Mouse (Mus musculus) thymus, adult 18-20 months (tissue): ENCODE results near the gene Ube3c.
"Not testable (repeated sequence)": the region's sequence is repeated elsewhere in the genome, so short reads cannot be mapped to it uniquely, and the experiment has no call there.

ENCODE experiments used
- DNase-seq, 2 experiments: peaks; one replicate each; pipeline ENCODE4 v3.0.0; 2022; ENCODE audit warnings: mixed read lengths in 2 of 2

Gene Ube3c

DNA sequence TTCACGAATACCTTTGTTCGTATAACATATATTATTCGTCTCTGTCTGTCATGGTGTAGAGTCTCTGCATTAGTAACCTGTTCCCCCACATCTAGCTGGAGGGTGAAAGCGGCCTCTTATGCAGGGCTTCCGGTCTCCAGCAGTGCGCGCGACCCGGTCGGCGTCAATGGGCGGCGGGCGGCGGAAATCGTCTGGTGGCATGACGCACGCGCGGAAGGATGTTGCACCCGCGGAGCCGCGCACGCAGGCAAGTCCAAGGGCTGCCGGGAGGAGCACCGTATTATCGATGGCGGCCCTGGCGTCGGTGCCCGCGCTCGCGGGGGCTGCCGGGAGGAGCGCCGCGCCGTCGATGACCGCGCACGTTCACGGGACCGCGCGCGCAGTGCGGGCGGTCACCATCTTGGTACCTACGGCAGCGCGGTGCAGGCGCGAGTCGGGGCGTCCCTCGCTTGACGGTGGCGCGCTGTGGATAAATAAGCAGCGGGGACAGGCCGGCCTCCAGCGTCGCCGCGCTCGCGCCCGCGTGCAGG is at the start of gene Ube3c:
Gene Ube3c, plus strand, starts transcription at position 395 of the 530 bp plus-strand sequence.
- DNase-seq: peak; percentile 97 to 98

DNA sequence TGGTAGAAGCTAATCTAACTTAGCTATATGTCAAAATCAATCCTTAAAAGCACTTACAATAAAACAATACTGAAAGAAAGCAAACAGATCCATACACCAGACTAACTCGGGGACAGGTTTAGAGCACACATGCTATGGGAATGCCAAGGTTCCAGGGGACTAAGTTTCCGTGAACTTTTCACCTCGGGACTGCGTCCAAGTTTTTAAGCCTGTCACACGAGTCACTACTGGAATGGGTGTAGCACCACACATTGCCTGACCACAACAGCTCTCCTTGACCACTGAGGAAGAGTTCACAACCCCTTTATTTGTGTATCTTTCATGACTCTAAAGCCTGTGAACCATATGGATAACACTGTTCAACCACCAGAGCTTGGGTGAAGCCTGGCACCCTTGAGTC is 8.9 kb upstream of the Ube3c start:
- no peak for DNase-seq

DNA sequence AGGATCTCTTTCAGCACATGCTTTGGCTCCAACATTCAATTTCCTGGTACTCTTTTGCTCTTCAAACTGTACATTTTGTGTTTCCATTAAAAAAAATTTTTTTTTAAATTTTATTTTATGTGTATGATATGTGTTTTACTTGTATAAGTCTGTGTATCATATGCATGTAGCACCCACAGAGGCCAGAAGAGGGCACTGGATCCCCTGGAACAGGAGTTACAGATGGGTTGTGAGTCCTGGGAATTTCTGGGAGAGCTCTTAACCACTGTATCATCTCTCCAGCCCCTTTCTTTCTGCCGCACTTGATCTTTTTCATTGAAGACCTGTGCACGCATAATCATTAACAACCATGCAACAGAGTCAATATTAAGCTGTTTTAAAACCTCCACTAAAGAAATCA is 8.4 kb upstream of the Ube3c start:
- DNase-seq: no peak

DNA sequence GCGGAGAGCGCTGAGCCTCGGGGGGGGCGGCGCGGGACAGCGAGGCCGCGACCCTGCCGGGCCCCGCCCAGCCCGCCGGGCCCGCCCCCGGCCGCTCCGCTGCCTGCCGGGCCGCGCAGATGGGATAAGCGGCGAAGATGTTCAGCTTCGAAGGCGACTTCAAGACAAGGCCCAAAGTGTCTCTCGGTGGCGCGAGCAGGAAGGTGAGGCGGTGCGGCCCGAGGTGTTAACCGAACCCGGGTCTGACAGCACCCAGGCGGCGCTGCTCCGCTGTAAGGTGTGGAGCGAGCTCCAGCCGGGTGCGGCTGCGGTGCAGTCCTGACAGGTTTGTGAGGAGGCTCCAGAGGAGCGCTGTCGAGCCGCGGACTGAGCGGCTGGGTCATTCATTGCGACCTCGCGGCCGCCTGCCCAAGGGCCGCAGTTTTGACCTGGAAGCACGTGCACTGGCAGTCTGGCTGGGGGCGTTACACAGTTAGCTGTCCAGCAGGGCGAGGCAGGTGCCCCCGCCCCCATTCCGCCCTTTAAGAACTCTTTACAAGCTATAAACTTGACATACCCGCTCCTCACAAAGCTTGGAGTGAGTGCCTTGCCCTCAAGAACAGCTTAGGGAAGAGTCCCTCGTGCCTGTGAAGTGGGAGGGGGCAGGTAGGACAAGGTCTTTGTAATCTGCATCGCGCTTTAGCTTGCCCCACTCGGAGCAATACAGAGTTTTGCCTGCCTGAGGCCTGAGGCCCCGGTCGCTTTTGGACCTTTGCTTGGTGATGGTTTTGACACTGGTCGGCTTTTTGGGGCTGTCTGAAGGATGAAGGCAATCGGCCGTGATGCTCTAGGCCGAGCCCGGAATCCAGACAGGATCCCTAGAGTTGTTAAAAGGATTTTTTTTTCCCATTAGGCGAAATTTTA is 587 bp downstream of the Ube3c start:
- peak; percentile 63 to 71 for DNase-seq

DNA sequence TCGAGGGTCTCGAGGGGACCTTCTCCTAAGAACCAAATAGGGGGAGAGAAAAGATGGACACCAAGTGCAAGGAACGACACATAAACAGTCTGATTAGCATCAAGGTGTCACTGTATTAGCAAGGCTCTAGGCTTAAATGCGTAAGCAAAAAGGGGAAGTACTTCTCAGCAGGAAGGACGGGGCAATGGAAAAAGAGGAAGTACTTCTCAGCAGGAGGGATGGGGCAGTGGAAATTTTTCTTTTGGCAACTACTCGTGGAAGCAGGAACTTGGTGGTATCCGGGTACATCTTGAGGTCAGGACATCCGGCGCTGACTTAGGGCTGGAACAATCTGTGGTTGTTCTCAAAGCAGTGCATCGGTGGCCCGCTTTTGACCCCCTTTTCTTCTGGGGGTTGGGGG is 5.2 kb downstream of the Ube3c start:
- DNase-seq: not testable (repeated sequence)

DNA sequence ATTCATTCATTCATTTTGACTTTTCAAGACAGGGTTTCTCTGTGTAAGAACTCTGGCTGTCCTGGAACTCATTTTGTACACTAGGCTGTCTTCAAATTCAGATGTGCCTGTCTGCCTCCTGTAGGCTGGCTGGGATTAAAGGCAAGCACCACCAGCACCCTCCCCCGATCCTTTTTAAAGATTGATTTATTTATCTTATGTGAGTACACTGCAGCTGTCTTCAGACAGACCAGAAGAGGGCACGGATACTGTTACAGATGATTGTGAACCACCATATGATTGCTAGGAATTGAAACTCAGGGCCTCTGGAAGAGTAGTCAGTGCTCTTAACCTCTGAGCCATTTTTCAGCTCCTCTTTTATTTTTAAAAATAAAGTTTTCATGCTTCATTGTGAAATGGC is 6.0 kb downstream of the Ube3c start:
- DNase-seq: no peak

DNA sequence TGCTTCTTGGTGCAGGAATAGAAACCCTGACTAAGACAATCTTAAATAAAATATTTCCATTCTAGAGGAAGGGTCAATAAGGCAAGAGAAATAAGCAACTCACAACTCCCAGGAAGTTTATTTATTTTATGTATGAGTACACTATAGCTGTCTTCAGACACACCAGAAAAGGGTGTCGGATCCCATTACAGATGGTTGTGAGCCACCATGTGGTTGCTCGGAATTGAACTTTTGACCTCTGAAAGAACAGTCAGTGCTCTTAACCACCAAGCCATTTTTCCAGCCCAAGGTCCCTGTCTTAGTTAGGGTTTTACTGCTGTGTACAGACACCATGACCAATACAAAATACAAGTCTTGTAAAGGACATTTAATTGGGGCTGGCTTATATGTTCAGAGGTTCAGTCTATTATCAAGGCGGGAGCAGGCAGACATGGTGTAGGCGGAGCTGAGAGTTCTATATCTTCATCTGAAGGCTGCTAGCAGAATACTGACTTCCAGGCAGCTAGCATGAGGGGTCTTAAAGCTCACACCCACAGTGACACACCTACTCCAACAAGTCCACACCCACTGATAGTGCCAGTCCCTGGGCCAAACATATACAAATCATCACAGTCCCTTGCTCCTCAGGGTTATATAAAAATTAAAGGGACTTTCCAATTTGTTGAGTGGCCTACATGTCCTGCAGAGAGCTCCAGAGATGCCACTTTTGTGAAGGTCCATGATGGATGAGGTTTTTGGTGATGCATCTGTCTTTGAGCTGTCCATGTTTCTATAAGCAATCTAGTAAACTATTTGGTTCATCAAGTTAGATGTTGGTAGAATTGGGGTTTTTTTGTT is 9.0 kb downstream of the Ube3c start:
- no peak for DNase-seq

DNA sequence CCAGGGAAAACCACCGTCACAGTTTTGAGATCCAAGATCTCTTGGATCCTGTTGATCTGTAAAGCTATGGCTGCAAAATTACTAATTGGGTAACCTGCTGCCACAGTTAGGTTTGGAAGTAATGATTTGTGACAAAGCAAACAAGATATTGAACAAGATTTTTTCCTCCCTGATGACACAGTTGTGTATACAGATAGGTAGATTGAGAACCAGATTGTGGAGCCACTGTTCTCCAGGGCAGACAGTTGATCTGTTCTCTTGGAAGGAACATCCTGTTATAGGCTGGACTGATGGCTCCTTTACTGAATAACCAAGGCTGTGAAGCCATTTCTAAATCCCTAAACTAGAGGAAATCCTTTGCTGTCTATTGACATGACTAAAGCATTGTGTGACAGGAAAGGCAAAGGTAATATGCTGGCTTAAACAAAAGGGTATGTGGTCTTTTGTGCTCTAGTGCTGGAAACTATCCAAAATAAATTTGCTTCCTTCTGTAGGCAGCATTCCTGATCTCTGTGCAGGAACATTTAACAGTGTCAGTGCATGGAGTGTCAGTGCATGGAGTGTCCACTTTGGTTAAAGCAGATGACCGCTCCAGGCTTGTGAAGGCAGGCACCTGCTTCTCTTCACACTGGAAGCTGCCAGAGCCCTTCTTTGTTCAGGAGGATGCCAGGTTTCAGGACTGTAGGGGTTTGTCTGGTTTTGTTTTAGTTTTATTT is 15.0 kb downstream of the Ube3c start:
- DNase-seq: no peak

DNA sequence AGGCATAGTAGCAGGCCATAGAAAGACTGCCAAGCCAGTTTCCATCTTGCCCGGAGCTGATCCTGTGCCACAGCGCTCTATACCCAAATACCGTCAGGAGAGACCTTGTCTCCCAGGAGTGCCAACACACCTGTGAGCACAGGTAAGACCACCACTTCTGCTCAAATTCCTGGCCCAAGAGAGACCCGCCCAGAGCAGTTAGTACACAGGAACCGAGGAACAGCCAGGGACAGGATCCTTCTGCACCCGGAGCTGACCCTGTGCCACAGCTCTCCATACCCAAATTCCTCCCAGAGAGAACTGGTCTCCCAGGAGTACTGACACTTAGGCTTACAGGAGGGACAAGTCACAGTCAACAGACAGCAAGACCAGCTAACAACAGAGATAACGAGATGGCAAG is 23.1 kb downstream of the Ube3c start:
- not testable (repeated sequence) for DNase-seq

DNA sequence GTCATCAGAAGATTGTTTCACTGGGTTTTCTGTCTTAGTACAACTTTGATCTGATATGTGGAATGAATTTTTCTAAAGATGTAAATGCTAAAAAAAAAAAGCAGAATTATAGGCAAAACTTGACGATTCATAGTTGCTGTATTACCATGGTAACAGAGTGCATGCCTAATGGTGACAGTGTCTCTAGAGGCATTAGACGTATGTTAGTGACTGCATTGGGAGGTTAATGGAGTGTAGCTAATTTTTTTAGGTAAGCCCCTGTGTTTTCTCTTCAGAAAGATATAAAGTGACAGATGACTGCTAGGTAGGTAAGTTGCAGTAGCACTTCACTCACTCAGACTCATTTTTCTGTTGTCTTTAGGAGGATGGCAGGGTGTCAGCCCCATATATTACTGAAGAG is 37.5 kb downstream of the Ube3c start:
- DNase-seq: no peak

DNA sequence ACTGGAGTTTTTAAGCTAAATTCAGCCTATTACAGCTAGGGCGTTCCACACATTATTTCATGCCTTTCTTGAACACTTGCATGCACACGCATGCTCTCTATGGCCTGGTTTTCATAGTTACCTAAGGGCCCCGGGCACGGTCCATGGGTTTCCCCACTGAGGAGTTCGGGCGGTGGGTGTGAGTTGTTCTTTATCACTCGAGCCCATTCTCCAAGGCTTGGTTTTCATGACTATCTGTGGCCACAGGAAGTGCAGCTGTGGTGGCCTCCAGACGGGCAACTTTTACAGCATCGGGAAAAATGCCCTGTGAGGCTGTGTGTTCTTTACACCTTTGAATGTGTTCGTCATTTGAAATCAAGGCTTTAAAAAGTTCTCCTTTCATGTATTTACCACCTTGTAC is 56.6 kb downstream of the Ube3c start:
- DNase-seq: no peak

DNA sequence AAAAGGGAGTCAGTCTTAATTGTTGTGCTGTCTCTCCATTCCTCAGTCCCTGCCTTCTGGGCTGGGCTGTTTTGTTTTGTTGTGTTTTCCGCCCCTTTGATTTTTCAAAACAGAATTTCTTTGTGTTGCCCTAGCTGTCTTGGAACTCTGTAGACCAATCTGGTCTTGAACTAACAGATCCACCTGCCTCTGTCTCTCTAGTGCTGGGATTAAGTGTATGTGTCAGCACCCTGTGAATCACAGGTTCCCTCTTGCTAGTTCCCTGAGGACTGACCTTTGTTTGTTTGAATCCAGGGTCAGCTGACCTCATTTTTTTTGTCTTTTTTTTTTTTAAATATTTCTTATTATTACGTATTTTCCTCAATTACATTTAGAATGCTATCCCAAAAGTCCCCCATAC is 60.9 kb downstream of the Ube3c start:
- DNase-seq: no peak

DNA sequence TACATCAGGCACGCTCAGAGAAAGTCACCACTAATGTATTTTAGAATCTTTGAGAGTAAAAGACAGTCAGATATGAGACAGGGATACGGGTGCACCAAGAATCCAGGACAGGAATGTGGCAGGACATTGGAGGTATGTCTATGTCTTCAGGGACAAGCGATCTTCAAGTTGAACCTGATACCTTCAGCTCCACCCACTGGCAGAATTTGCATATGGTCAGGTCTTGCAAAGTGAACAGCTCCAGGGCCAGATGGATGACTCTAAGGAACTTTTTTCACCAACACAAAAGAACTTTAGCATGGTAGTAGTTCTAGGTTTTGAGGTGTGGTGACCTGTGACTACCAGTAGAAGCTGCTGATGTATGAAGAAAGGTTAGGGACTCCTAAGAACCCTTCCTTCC is 62.7 kb downstream of the Ube3c start:
- DNase-seq: no peak

DNA sequence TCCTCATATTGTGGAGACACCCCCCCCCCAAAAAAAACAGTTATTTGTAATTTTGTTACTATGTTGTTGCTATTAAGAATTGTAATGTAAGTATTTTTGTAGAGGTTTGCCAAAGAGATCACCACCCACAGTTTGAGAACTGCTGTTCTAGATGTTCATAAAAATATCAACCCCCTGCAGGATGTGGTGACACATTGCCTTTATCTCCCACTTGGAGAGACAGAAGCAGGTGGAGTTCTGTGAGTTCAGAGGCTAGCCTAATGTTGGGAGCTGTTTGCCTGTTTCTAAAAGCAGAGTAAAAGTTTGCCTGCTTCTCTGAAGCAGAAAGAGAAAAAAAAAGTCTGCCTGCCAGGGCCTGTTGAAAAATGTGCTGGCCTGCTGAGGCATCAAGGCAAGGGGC is 67.3 kb downstream of the Ube3c start:
- DNase-seq: no peak

DNA sequence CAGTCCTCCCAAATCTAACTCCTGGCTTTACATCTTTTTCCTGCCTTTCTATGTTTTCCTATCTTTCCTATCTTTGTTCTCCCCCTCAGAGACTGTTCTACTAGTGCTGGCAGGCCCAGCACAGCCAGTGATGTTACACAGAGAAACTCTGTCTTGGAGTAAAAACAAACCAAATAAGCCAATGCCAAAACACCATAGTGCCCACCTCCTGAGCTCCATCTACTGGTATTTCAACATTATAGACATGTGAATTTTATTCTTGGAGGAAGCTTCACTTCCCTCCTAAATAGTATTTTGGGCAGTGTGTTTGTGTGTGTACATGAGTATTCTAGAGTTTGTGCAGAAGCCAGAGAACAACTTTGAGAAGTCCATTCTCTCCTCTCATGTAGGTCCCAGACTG is 67.8 kb downstream of the Ube3c start:
- no peak for DNase-seq

DNA sequence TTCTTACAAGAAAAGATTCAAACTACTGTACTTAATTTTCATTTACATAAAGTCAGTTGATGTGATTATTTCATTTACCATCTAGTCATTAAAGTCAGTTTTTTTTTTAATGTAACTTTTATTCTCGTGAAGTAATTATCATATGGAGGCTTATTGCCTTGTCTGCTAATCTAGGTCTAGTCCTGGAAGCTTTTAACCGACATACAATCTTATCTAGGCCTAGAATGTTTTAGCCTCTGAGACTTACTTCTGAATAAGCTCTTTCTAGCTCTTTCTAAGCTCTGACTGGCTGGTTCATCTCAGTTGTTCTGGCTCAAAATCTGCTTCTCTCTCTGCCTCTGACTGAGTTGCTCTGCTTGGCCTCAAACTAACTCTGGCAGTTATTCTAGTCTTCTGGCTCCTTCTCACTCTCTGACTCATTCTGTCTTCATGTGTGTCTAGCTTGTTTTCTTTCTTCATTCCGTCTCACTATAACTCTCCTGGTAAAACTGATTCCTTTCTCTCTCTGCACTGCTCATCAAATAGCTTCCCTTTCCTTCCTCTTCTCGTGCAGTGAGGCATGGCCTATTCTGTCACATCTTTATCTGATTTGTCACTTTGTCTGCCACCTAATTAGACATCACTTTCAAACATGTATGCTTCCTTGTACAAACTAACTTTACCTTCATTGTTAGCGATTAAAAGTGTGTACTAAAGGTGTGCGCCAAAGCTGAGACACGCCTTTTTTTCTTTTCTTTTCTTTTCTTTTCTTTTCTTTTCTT is 72.3 kb downstream of the Ube3c start:
- DNase-seq: no peak

DNA sequence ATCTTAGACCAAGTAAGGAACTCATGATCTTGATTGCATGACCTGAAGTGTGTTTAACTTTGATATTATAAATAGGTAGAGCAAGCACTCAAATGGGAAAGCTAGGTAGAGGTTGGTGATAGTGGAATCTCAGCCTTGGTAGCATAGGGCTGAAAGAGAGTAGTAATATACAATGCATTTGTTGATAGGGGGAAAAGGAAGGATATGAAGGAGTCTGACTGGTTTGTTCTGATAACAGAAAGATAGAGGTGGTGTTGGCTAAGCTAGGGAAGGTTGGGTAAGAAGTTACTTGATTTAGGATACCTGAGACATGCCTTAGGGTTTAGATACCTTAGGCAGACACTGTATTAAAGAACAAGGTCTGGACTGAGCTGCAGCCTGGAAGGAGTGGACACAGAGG is 82.7 kb downstream of the Ube3c start:
- DNase-seq: no peak

DNA sequence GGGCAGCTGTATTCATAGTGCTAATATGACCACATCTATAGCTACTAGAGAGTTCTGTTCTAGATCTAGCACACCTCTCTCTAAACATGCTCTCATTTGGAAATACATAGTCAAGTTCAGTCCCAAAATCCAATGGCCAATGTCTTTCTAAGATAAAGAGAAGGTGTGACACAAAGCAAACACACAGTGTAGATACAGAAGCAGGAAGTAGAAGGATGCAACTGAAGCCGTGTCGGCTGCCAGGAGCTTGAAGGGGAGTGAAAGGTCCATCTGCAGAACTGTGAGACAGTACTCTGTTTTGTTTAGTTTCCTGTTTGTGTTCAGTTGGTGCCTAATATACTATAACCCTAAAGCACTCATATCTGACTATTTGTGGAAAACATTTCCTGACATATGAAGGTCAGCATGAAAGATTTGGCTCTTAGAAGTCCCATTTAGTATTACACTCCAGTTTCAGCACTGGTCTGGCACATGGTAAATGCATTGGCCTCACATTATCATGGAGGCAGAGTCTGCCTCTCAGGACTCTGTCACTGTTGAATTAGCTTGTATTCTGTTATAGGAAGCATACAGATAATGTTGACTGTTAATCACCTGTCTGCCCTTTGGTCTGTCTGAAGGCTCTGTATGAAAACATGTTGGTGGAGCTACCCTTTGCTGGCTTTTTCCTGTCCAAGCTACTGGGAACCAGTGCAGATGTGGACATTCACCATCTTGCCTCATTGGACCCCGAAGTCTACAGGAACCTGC is 88.7 kb downstream of the Ube3c start:
- DNase-seq: no peak

DNA sequence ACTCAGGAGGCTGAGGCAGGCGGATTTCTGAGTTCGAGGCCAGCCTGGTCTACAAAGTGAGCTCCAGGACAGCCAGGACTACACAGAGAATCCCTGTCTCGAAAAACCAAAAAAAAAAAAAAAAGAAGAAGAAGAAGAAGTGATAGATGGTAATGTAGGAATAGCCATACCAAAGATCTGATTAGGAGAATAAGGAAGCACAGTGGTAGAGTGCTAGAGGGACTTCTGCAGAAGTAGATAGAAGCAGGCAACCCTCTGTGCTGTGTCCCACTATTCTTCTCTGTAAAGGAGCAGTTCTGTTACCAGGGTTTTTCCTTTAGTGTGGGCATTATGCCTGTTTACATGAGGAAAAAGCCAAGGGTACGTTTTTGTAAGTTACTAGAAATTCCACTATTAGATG is 92.2 kb downstream of the Ube3c start:
- not testable (repeated sequence) for DNase-seq

DNA sequence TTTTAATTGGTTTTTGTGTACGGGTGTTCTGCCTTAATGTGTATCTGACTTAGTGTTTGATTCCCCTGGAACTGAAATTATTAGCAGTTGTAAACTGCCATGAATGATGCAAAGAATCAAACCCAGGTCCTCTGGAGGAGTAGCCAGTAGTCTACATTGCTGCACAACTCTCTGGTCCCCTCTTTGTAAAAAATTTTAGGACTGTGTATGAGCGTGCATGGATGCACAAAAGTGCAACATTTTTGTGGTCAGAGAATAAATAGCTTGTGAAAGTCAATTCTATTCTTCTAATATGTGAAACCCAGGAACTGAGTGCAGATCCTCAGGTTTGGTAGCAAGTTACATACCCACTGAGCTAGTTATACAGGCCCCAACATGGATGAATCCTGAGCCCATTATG is 96.3 kb downstream of the Ube3c start:
- no peak for DNase-seq

DNA sequence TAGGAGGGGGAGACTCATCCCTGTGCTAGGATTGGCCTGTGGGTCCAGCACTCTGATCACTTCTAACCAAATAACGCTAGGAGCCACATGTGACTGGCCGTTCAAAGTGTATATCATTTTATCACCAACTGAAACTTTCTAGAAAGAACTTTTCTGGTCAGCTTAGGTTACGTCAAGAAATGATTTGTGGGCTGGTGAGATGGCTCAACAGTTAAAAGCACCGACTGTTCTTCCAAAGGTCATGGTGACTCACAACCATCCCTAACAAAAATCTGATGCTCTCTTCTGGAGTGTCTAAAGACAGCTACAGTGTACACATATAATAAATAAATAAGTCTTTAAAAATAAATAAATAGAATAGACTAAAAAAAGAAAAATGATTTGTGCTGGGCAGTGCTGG is 103.5 kb downstream of the Ube3c start:
- DNase-seq: no peak

DNA sequence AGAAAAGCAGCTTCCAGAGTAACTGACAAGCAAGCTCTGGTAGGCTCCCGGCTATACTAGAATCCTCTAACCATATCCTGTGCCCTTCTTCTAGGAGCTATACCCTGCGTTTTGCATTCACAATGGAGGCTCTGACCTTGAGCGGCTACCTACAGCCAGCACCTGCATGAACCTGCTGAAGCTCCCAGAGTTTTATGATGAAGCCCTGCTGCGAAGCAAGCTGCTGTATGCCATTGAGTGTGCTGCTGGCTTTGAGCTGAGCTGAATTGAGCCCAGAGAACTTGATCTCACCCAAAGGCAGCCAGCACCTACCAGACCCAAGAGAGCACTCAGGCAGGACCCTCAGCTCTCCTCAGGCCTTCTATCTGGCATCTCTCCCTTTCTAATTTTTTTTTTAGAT is 105.3 kb downstream of the Ube3c start:
- no peak for DNase-seq
